Mouse (Mus musculus): ENCODE data around the gene Bcl2l12.

The Bcl2l12 gene

GRCm38 (mm10) chr7:45017242-45018061 lies 18.9 kb upstream of the Bcl2l12 start, which contains the start of gene Rras:
Gene Rras, plus strand, starts transcription at chr7:45017961.
- peak; percentile 88 to 94 for DNase-seq (ENCODE audit: low spot score in 2 of 2)

- DNase-seq (ENCODE audit: low spot score in 2 of 2): no peak
These were observed 18.2 kb upstream of the Bcl2l12 start for GRCm38 (mm10) chr7:45016761-45017160.

- peak; percentile 100 for DNase-seq (ENCODE audit: low spot score in 2 of 2)
These were observed 17.6 kb upstream of the Bcl2l12 start, which contains the start of gene Scaf1 for GRCm38 (mm10) chr7:45015957-45016612. Gene Scaf1, minus strand, starts transcription at chr7:45016363.

- no peak for DNase-seq (ENCODE audit: low spot score in 2 of 2)
These were observed 16.9 kb upstream of the Bcl2l12 start for GRCm38 (mm10) chr7:45015344-45015956.

- DNase-seq (ENCODE audit: low spot score in 2 of 2): no peak
These were observed 15.6 kb upstream of the Bcl2l12 start for GRCm38 (mm10) chr7:45014096-45014451.

- no peak for DNase-seq (ENCODE audit: low spot score in 2 of 2)
These were observed 15.0 kb upstream of the Bcl2l12 start for GRCm38 (mm10) chr7:45013366-45014095.

GRCm38 (mm10) chr7:45012824-45013223 lies 14.3 kb upstream of the Bcl2l12 start:
- no peak for DNase-seq (ENCODE audit: low spot score in 2 of 2)

- DNase-seq (ENCODE audit: low spot score in 2 of 2): no peak
These were observed 13.5 kb upstream of the Bcl2l12 start for GRCm38 (mm10) chr7:45012011-45012410.

GRCm38 (mm10) chr7:45008411-45008810 lies 9.9 kb upstream of the Bcl2l12 start:
- DNase-seq (ENCODE audit: low spot score in 2 of 2): no peak

- DNase-seq (ENCODE audit: low spot score in 2 of 2): no peak
These were observed 9.3 kb upstream of the Bcl2l12 start for GRCm38 (mm10) chr7:45007846-45008245.

- no peak for DNase-seq (ENCODE audit: low spot score in 2 of 2)
These were observed 8.6 kb upstream of the Bcl2l12 start for GRCm38 (mm10) chr7:45007141-45007540.

- DNase-seq (ENCODE audit: low spot score in 2 of 2): no peak
These were observed 8.0 kb upstream of the Bcl2l12 start for GRCm38 (mm10) chr7:45006503-45006902.

- DNase-seq (ENCODE audit: low spot score in 2 of 2): no peak
These were observed 6.9 kb upstream of the Bcl2l12 start for GRCm38 (mm10) chr7:45005321-45005992.

- DNase-seq (ENCODE audit: low spot score in 2 of 2): peak in 1 of 2 experiments; percentile 23
These were observed 6.0 kb upstream of the Bcl2l12 start for GRCm38 (mm10) chr7:45004546-45004945.

- DNase-seq (ENCODE audit: low spot score in 2 of 2): no peak
These were observed 3.9 kb upstream of the Bcl2l12 start for GRCm38 (mm10) chr7:45002440-45002839.

GRCm38 (mm10) chr7:45000539-45001114 lies 2.1 kb upstream of the Bcl2l12 start:
- peak in 1 of 2 experiments; percentile 35 for DNase-seq (ENCODE audit: low spot score in 2 of 2)

- peak in 1 of 2 experiments; percentile 30 for DNase-seq (ENCODE audit: low spot score in 2 of 2)
These were observed 1.2 kb upstream of the Bcl2l12 start for GRCm38 (mm10) chr7:44999753-45000152.

- peak in 1 of 2 experiments; percentile 41 for DNase-seq (ENCODE audit: low spot score in 2 of 2)
These were observed 528 bp downstream of the Bcl2l12 start for GRCm38 (mm10) chr7:44997940-44998428.

GRCm38 (mm10) chr7:44997231-44997939 lies 1.1 kb downstream of the Bcl2l12 start, which contains the start of gene Irf3:
Gene Irf3, plus strand, starts transcription at chr7:44997648.
- DNase-seq (ENCODE audit: low spot score in 2 of 2): peak; percentile 97 to 98

GRCm38 (mm10) chr7:44996672-44997071 lies 1.8 kb downstream of the Bcl2l12 start:
- no peak for DNase-seq (ENCODE audit: low spot score in 2 of 2)

All from right cerebral cortex, postnatal 10 days (tissue).